Mouse (Mus musculus) liver, adult 2 months (tissue): ENCODE data around the gene Foxd1.

ENCODE experiments used
- CTCF ChIP-seq: fragments of 200-500 bp; IDR thresholded peaks from 2 replicates; pipeline ENCODE4 v1.5.1; 2011; ENCODE audit warnings: low read depth, low read length, control low read depth
- POLR2A ChIP-seq: fragments of 200-500 bp; IDR thresholded peaks from 2 replicates; pipeline ENCODE4 v1.6.1; 2011; ENCODE audit warnings: low read length, control low read depth; ENCODE audit not compliant: insufficient read depth; ENCODE audit errors: extremely low read depth

- TF ChIP-seq POLR2A (no peak), CTCF (no peak)
Observed at GRCm38 (mm10) chr13:98349491-98349890, 4.6 kb upstream of the Foxd1 start.
